Mouse (Mus musculus): ENCODE data around the gene Chchd10. TPM values are rescaled to one million over a fixed set of nuclear protein-coding genes. Genes with fewer than 3 reads are reported as not detected.

Chchd10 gene
- 1,064 and 1,290 TPM in 2 replicates for polyA plus RNA-seq (2012; rRNA removed)

DNA sequence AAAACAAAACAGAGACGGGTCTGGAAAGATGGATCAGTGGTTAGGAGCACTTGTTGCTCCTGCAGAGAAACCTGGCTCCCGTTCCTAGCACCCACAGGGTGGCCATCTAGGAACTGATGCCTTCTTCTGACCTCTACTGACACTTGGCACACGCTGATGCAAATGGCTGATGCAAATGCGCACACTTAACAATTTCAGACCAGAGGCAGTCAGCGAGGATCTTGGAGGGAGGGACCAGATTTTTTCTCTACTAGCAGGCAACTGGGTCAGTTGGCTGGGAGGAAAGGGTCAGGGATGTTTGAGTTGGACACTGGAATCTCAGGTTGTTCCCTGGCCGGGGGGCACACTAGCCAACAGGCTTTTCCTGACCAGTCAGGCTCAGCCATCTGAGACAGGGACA is at the start of gene Chchd10:
TSS of gene Chchd10 (plus strand) at position 240 of the 400 bp plus-strand sequence.

DNA sequence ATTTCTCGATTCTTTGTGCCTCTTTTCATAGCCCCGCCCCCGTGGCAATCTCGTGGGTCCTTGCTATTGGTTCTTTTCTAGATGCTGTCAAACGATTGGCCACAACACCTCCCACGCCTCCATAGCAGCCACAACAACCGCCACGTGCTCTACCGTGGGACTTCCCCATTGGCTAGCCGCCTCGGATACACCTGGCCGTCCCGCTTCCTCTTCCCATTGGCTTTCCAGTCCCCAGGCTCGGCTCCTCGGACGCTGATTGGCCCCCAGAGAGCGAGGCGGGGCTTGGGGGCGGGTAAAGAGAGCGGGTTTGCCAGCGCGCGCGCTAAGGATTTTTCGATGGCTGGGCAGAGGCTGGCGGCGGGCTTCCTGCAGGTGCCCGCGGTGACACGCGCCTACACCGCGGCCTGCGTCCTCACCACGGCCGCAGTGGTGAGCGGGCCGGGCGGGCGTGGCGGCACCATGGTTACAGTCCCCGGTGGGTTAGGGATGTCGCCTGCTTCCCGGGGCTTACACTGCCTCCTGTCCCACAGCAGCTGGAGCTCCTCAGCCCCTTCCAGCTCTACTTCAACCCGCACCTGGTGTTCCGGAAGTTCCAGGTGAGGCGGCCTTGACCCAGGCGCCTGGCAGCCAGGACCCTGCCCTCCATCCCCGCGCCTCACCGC is 39.7 kb upstream of the Chchd10 start, which contains the start of gene Derl3:
TSS of gene Derl3 (plus strand) at position 325 of the 662 bp plus-strand sequence.

GRCm38 (mm10) chr10:75921026-75921725 is 11.8 kb upstream of the Chchd10 start, which contains the start of gene Smarcb1:
Smarcb1 (minus strand) TSS chr10:75921617.

GRCm38 (mm10) chr10:75935680-75936541 is 3.0 kb downstream of the Chchd10 start, which contains the start of gene Mmp11:
Mmp11 (minus strand) TSS chr10:75936496.

DNA sequence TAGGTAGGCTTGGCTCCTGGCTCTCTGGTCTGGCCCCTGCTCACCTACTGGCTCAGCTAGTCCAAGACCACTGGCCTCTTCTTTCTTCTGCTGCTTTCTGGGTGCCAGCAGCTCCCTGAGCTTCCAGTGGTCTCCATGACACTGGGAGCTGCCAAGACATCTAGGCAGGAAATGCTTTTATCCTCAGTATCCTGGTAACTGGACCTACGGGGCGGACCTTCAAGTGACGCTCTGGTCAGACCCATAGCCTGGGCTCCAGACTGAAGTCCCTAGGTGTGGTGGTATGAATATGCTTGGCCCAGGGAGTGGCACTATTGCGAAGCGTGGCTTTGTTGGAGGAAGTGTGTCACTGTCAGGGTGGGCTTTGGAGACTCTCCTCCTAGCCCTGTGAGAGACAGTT is 7.6 kb downstream of the Chchd10 start, which contains the start of gene Gm867:
TSS of gene Gm867 (minus strand) at position 153 of the 400 bp plus-strand sequence.

DNA sequence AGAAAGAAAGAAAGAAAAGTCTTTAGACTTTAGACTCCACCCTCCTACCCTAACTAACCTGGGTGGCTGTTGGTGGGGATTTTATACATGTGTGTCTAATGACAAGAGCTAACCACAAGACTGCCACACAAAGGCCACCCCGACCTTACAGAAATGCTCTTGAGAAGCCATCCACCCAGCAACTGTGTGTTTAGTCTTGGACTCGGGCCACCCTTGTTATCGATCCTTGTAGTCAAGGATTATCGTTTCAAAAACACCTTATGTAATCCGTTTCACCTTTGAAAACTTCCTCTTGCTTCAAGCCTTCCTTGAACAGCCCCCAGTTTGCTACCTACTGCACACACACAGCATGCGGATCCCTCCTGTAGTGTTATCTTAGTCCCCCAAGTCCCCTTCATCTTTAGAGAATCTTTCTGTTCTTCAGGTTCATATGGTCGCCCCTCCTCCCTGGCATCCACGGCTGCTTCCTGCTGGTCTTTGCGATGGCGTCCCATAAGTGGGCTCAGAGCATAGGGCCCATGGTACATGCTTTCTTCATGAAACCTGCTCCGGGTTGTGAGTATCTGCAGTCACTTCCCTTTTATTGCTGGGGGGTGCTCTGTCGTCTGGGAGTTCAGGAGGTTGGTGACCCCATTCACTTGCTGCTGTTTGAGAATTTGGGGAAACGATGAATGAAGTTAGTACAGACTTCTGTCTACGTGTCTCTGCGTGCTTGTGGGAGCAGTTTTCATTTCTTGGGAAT is 10.0 kb downstream of the Chchd10 start, which contains the start of gene Vpreb3:
TSS of gene Vpreb3 (plus strand) at position 322 of the 742 bp plus-strand sequence.

GRCm38 (mm10) chr10:75954381-75954811 is 21.5 kb downstream of the Chchd10 start, which contains the start of gene Gm5134:
Gm5134 (plus strand) TSS chr10:75954514.

Other genes starting within 250 kb of the Chchd10 start
- 88.4 and 103 TPM in 2 replicates for gene Cabin1, start 168.8 kb upstream of the Chchd10 start, polyA plus RNA-seq (2012; rRNA removed)
- 54.5 and 72.3 TPM in 2 replicates for gene Ddt, start 159.7 kb upstream of the Chchd10 start, polyA plus RNA-seq (2012; rRNA removed)
- gene Gm20441, start 152.2 kb upstream of the Chchd10 start, polyA plus RNA-seq (2012; rRNA removed): 0.26 TPM in 1 of 2 replicates, not detected in the other
- gene Gstt3, start 151.7 kb upstream of the Chchd10 start, polyA plus RNA-seq (2012; rRNA removed): 21.2 and 24.0 TPM in 2 replicates
- gene Gstt1, start 134.5 kb upstream of the Chchd10 start, polyA plus RNA-seq (2012; rRNA removed): 91.9 and 118 TPM in 2 replicates
- gene Gstt4, start 110.6 kb upstream of the Chchd10 start, polyA plus RNA-seq (2012; rRNA removed): not detected in 2 replicates
- 128 and 153 TPM in 2 replicates for gene Gstt2, start 95.7 kb upstream of the Chchd10 start, polyA plus RNA-seq (2012; rRNA removed)
- gene Mif, start 72.9 kb upstream of the Chchd10 start, polyA plus RNA-seq (2012; rRNA removed): 3,406 and 5,173 TPM in 2 replicates
- gene Derl3, start 39.7 kb upstream of the Chchd10 start, polyA plus RNA-seq (2012; rRNA removed): 448 and 721 TPM in 2 replicates
- 79.8 and 80.7 TPM in 2 replicates for gene Smarcb1, start 11.5 kb upstream of the Chchd10 start, polyA plus RNA-seq (2012; rRNA removed)
- gene Mmp11, start 3.4 kb downstream of the Chchd10 start, polyA plus RNA-seq (2012; rRNA removed): 410 and 417 TPM in 2 replicates
- 16.5 and 18.1 TPM in 2 replicates for gene Gm867, start 7.5 kb downstream of the Chchd10 start, polyA plus RNA-seq (2012; rRNA removed)
- gene Vpreb3, start 9.9 kb downstream of the Chchd10 start, polyA plus RNA-seq (2012; rRNA removed): 83.7 and 92.0 TPM in 2 replicates
- gene Gm5134, start 21.4 kb downstream of the Chchd10 start, polyA plus RNA-seq (2012; rRNA removed): 0.14 and 0.25 TPM in 2 replicates
- 18.8 and 24.1 TPM in 2 replicates for gene Zfp280b, start 99.5 kb downstream of the Chchd10 start, polyA plus RNA-seq (2012; rRNA removed)
- gene Slc5a4b, start 177.8 kb downstream of the Chchd10 start, polyA plus RNA-seq (2012; rRNA removed): 1.1 and 5.2 TPM in 2 replicates
- 2.5 and 4.0 TPM in 2 replicates for gene Slc5a4a, start 214.3 kb downstream of the Chchd10 start, polyA plus RNA-seq (2012; rRNA removed)